Mouse (Mus musculus): ENCODE measurements around the gene Nfkbib. TPM values are rescaled to one million over a fixed set of nuclear protein-coding genes. Genes with fewer than 3 reads are reported as not detected.

Nfkbib gene
- polyA plus RNA-seq, 1 experiment: 39.6 TPM

DNA sequence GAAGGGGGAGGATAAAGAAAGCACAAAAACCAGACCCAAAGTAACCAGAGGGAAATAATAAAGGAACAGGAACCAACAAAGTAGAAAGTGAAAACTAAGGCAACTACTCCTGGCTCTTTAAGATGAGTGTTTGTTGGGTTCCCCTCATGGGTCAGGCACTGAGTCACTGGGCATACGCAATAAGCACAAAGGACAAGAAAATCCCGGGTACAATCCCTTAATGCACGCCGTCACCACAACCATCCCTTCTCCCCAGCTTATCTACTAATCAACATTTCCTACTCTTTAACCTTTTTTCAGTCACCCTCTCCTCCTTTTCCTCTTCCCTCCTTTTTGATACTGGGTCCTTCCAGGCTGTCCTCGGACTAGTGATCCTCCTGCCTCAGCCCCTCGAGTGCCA lies 2.1 kb downstream of the Nfkbib start:
- WGBS: 83% methylated on average over 6 of the region's 6 CpGs
- no peak for TF ChIP-seq POLR2A (IDR thresholded peaks at IDR 0.05; ENCODE audit: borderline replicate concordance, insufficient read depth, low read length)
- no peak for TF ChIP-seq CTCF (IDR thresholded peaks at IDR 0.05; ENCODE audit: borderline replicate concordance, insufficient read depth, low read depth, low read length)
- Histone ChIP-seq H3K4me3 (replicated peaks; ENCODE audit: insufficient read depth, low read depth, low read length) (peak overlapping the region; percentile 60), H3K27ac (ENCODE audit: insufficient read depth, low read length) (no peak overlapping the region), H3K27me3 (ENCODE audit: control insufficient read depth, insufficient read depth, low read length) (no peaks in the 10 kb centered on the region), H3K4me1 (ENCODE audit: control insufficient read depth, insufficient read depth, low read length) (peaks cover 5% of the 10 kb centered on the region)
- DNase-seq: no peak

DNA sequence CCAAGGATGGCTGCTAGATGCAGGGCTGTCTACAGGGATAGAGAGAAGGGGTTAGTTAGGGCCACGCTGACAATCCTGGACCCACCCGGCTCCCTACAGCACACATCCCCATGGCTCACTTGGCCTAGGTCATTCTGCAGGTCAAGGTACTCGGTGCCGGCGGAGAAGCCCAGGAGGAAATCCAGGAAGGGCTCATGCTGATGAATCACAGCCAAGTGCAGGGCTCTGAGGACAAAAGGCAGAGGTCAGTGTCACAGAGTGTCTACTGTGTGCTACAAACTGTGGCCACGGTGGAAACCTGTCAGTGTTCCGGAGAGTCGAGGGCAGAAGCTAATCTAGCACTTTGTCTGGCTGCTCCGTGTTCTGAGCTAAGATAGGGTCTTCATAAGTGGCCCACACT lies 5.4 kb downstream of the Nfkbib start:
- no peak overlapping the region for H3K4me3 ChIP-seq (replicated peaks; ENCODE audit: insufficient read depth, low read depth, low read length)
- TF ChIP-seq POLR2A (IDR thresholded peaks at IDR 0.05; ENCODE audit: borderline replicate concordance, insufficient read depth, low read length) (no peak), CTCF (IDR thresholded peaks at IDR 0.05; ENCODE audit: borderline replicate concordance, insufficient read depth, low read depth, low read length) (no peak)
- WGBS: 93% methylated on average over 9 of the region's 9 CpGs
- H3K27ac ChIP-seq (ENCODE audit: insufficient read depth, low read length): no peak overlapping the region
- H3K4me1 ChIP-seq (ENCODE audit: control insufficient read depth, insufficient read depth, low read length): no peaks in the 10 kb centered on the region; the same call in 1 of the 2 replicates
- H3K27me3 ChIP-seq (ENCODE audit: control insufficient read depth, insufficient read depth, low read length): no peaks in the 10 kb centered on the region
- DNase-seq: no peak

DNA sequence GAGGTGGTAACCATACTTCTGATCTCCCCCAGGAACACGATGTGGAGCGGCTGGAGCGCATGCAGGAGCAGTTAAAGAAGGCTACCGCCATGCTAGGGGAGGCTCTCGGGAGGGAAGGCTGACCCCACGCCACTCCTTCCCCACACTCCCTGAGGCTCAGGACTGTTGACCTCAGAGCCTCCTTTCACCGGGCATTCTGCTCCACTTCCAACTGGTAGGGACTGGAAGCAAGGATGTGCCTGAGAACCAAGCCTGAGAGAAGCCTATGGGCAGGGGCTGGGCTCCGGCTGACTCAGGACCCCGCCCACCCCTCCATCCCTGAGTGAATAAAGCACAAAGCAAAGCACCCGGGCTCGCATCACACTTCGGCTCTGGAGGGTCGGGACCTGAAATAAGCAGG lies 8.7 kb downstream of the Nfkbib start:
- 83% methylated on average over 13 of the region's 13 CpGs for WGBS
- no peaks in the 10 kb centered on the region; the same call in 1 of the 2 replicates for H3K27me3 ChIP-seq (ENCODE audit: control insufficient read depth, insufficient read depth, low read length)

GRCm38 (mm10) chr7:28756079-28756478 lies 11.2 kb downstream of the Nfkbib start, which contains the start of gene Ccer2:
Gene Ccer2, plus strand, starts transcription at chr7:28756174.
- no peaks in the 10 kb centered on the region; the same call in 1 of the 2 replicates for H3K4me1 ChIP-seq (ENCODE audit: control insufficient read depth, insufficient read depth, low read length)
- WGBS: 4% methylated on average over 17 of the region's 17 CpGs
- TF ChIP-seq CTCF (IDR thresholded peaks at IDR 0.05; ENCODE audit: borderline replicate concordance, insufficient read depth, low read depth, low read length) (no peak), POLR2A (IDR thresholded peaks at IDR 0.05; ENCODE audit: borderline replicate concordance, insufficient read depth, low read length) (no peak)
- no peak within 1 kb of the TSS for H3K4me3 ChIP-seq (replicated peaks; ENCODE audit: insufficient read depth, low read depth, low read length)
- no peaks in the 10 kb centered on the region; the same call in 1 of the 2 replicates for H3K27me3 ChIP-seq (ENCODE audit: control insufficient read depth, insufficient read depth, low read length)
- H3K27ac ChIP-seq (ENCODE audit: insufficient read depth, low read length): no peak within 1 kb of the TSS
- no peak for DNase-seq

More for the DNA sequence above, 8.7 kb downstream of the Nfkbib start:
- H3K4me3 ChIP-seq (replicated peaks; ENCODE audit: insufficient read depth, low read depth, low read length): no peak overlapping the region
- no peak overlapping the region for H3K27ac ChIP-seq (ENCODE audit: insufficient read depth, low read length)
- H3K4me1 ChIP-seq (ENCODE audit: control insufficient read depth, insufficient read depth, low read length): no peaks in the 10 kb centered on the region; the same call in 1 of the 2 replicates
- DNase-seq: no peak
- TF ChIP-seq CTCF (IDR thresholded peaks at IDR 0.05; ENCODE audit: borderline replicate concordance, insufficient read depth, low read depth, low read length) (no peak), POLR2A (IDR thresholded peaks at IDR 0.05; ENCODE audit: borderline replicate concordance, insufficient read depth, low read length) (no peak)

DNA sequence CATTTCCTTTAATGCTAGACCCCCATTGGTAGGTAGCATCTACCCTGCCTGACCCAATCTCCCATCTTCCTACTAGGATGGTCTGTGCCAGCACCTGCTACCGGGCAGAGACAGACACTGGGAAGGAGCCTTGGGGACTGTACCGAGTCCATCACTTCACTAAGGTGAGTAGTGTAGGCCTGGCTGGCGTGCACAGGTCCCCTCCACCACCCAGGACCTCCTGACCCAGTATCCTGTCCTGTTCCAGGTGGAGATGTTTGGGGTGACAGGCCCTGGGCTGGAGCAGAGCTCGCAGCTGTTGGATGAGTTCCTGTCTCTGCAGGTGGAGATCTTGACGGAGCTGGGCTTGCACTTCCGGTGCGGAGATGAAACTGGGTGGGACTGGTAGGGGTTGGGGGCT lies 17.4 kb downstream of the Nfkbib start:
- WGBS: 94% methylated on average over 7 of the region's 7 CpGs
- no peak overlapping the region for H3K27ac ChIP-seq (ENCODE audit: insufficient read depth, low read length)
- TF ChIP-seq CTCF (IDR thresholded peaks at IDR 0.05; ENCODE audit: borderline replicate concordance, insufficient read depth, low read depth, low read length) (no peak), POLR2A (IDR thresholded peaks at IDR 0.05; ENCODE audit: borderline replicate concordance, insufficient read depth, low read length) (no peak)
- H3K4me3 ChIP-seq (replicated peaks; ENCODE audit: insufficient read depth, low read depth, low read length): no peak overlapping the region
- no peaks in the 10 kb centered on the region for H3K4me1 ChIP-seq (ENCODE audit: control insufficient read depth, insufficient read depth, low read length)
- DNase-seq: no peak
- H3K27me3 ChIP-seq (ENCODE audit: control insufficient read depth, insufficient read depth, low read length): no peaks in the 10 kb centered on the region

- TF ChIP-seq POLR2A (IDR thresholded peaks at IDR 0.05; ENCODE audit: borderline replicate concordance, insufficient read depth, low read length) (peak; percentile 98), CTCF (IDR thresholded peaks at IDR 0.05; ENCODE audit: borderline replicate concordance, insufficient read depth, low read depth, low read length) (peak; percentile 76)
- Histone ChIP-seq H3K27ac (ENCODE audit: insufficient read depth, low read length) (peak within 1 kb of the TSS; percentile 76), H3K4me1 (ENCODE audit: control insufficient read depth, insufficient read depth, low read length) (peaks cover 11% of the 10 kb centered on the region), H3K4me3 (replicated peaks; ENCODE audit: insufficient read depth, low read depth, low read length) (peak within 1 kb of the TSS; percentile 91), H3K27me3 (ENCODE audit: control insufficient read depth, insufficient read depth, low read length) (no peaks in the 10 kb centered on the region)
- peak; percentile 98 for DNase-seq
- under 1% methylated on average over 39 of the region's 39 CpGs for WGBS
Measured at GRCm38 (mm10) chr7:28741709-28742438, 25.4 kb downstream of the Nfkbib start, which contains the start of the genes Mrps12 and Sars2. Gene Mrps12, minus strand, starts transcription at chr7:28741820. Gene Sars2, plus strand, starts transcription at chr7:28741992.

- DNase-seq: no peak
- no peaks in the 10 kb centered on the region for H3K27me3 ChIP-seq (ENCODE audit: control insufficient read depth, insufficient read depth, low read length)
- peak overlapping the region; percentile 70 for H3K27ac ChIP-seq (ENCODE audit: insufficient read depth, low read length)
- peaks cover 11% of the 10 kb centered on the region for H3K4me1 ChIP-seq (ENCODE audit: control insufficient read depth, insufficient read depth, low read length)
- WGBS: 0% methylated on average over 13 of the region's 13 CpGs
- peak overlapping the region; percentile 91 for H3K4me3 ChIP-seq (replicated peaks; ENCODE audit: insufficient read depth, low read depth, low read length)
- TF ChIP-seq POLR2A (IDR thresholded peaks at IDR 0.05; ENCODE audit: borderline replicate concordance, insufficient read depth, low read length): no peak
- no peak for TF ChIP-seq CTCF (IDR thresholded peaks at IDR 0.05; ENCODE audit: borderline replicate concordance, insufficient read depth, low read depth, low read length)
Measured at GRCm38 (mm10) chr7:28741368-28741708, 26.0 kb downstream of the Nfkbib start.

DNA sequence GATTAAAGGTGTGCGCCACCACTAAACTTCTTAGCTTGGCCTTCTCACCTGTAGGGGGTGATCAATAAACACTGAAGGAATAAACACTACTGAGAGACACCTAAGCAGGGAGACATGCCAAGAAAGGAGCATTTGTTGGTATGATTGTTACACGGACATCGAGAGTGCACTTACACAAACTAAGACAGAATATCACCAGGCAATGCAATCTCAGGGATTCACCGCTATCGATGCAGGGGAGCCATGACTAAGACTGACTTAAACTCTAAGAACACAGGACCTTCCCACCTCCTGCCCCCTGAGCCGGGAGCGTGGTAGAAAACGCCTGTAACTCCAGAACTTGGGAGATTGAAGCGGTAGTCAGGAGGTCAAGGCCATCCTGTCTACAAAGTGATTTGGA lies 26.4 kb downstream of the Nfkbib start:
- Histone ChIP-seq H3K4me3 (replicated peaks; ENCODE audit: insufficient read depth, low read depth, low read length) (peak overlapping the region; percentile 91), H3K27me3 (ENCODE audit: control insufficient read depth, insufficient read depth, low read length) (no peaks in the 10 kb centered on the region), H3K27ac (ENCODE audit: insufficient read depth, low read length) (peak overlapping the region; percentile 70; the same call in 1 of the 2 replicates), H3K4me1 (ENCODE audit: control insufficient read depth, insufficient read depth, low read length) (peaks cover 11% of the 10 kb centered on the region)
- TF ChIP-seq CTCF (IDR thresholded peaks at IDR 0.05; ENCODE audit: borderline replicate concordance, insufficient read depth, low read depth, low read length) (no peak), POLR2A (IDR thresholded peaks at IDR 0.05; ENCODE audit: borderline replicate concordance, insufficient read depth, low read length) (no peak)
- 26% methylated on average over 9 of the region's 9 CpGs for WGBS
- DNase-seq: peak in 1 of 2 experiments; percentile 30
